19 mouse cellular contexts compared by ENCODE assay signal in genomic region chr4:17569061-17569460, GRCm38 (mm10).
"Had no signal": no experiment of that assay in that cellular context is flagged by ENCODE, and none has a peak within 500 bp of the region (broad histone marks: within the 10 kb centered on the region; RNA-seq: fewer than 3 reads in every experiment).

No protein-coding gene starts in this region.

- H3K4me3 ChIP-seq: midbrain, embryonic 10.5 days; midbrain, embryonic 12.5 days; myocyte; neural tube, embryonic 13.5 days; neural tube, embryonic 15.5 days; stomach, embryonic 15.5 days had no signal

- H3K27ac ChIP-seq: midbrain, embryonic 10.5 days; midbrain, embryonic 12.5 days; neural tube, embryonic 13.5 days; neural tube, embryonic 15.5 days; stomach, embryonic 15.5 days; stomach, postnatal 0 days had no signal

- DNase-seq: lung, adult 18-20 months; lung, embryonic 14.5 days; lung, postnatal 10 days; lung, postnatal 4 days; midbrain, embryonic 14.5 days; retina, postnatal 1 day; right cerebral cortex, adult 18-20 months; right cerebral cortex, postnatal 14 days; thymus, adult 18-20 months; thymus, postnatal 14 days; thymus, postnatal 36 days had no signal

- H3K4me2 ChIP-seq: lung, embryonic 14.5 days; midbrain, embryonic 12.5 days; neural tube, embryonic 13.5 days; neural tube, embryonic 15.5 days; stomach, embryonic 15.5 days had no signal

- ATAC-seq: midbrain, embryonic 16.5 days had no signal

- H3K4me1 ChIP-seq: midbrain, embryonic 10.5 days; midbrain, embryonic 12.5 days; neural tube, embryonic 13.5 days; neural tube, embryonic 15.5 days; stomach, embryonic 15.5 days had no signal

- H3K9ac ChIP-seq: lung, embryonic 14.5 days; midbrain, embryonic 12.5 days; neural tube, embryonic 13.5 days; neural tube, embryonic 15.5 days; stomach, embryonic 15.5 days had no signal

- H3K9me3 ChIP-seq: midbrain, embryonic 10.5 days; midbrain, embryonic 12.5 days; neural tube, embryonic 13.5 days; neural tube, embryonic 15.5 days; stomach, embryonic 15.5 days had no signal

- H3K36me3 ChIP-seq: midbrain, embryonic 10.5 days; midbrain, embryonic 12.5 days; neural tube, embryonic 13.5 days; neural tube, embryonic 15.5 days; stomach, embryonic 15.5 days had no signal

- H3K27me3 ChIP-seq: midbrain, embryonic 12.5 days; neural tube, embryonic 13.5 days; neural tube, embryonic 15.5 days; stomach, embryonic 15.5 days had no signal
